Mouse (Mus musculus): Measurements from ENCODE around the gene Gm9639. TPM values are rescaled to one million over a fixed set of nuclear protein-coding genes. Genes with fewer than 3 reads are reported as not detected.
"Not testable (repeated sequence)": the region's sequence is repeated elsewhere in the genome, so short reads cannot be mapped to it uniquely, and the experiment has no call there.

The Gm9639 gene
- polyA plus RNA-seq, 1 experiment from 2014 or later: not detected

DNA sequence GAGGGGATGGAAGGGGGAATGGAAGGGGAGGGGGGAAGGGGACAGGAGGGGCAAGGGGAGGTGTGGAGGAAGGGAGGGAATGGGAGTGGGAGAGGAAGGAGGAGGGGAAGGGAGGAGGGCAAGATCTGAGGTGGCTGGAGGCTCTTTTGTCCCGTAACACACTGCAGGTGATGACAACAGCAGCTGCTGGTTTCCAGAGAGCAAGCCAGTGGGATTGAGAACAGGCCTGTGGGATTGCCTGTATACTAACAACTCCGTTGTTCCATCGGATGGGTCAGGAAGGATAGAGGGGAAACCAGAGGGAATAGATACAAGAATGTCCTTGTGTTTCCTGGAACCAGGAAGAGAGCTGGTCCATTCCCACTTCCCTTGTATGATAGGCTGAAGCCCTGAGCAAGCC is 2.8 kb upstream of the Gm9639 start:
- DNase-seq (ENCODE audit: low spot score): no peak
- peaks cover 22% of the 10 kb centered on the region for H3K4me1 ChIP-seq
- 23% methylated on average over 3 of the region's 3 CpGs for WGBS
- H3K27me3 ChIP-seq (ENCODE audit: low read depth, poor library complexity, severe bottlenecking): no peaks in the 10 kb centered on the region
- H3K27ac ChIP-seq (replicated peaks): peak overlapping the region; percentile 69
- no peak overlapping the region for H3K4me3 ChIP-seq
- H3K9me3 ChIP-seq (replicated peaks): no peaks in the 10 kb centered on the region
- H3K36me3 ChIP-seq: no peaks in the 10 kb centered on the region

DNA sequence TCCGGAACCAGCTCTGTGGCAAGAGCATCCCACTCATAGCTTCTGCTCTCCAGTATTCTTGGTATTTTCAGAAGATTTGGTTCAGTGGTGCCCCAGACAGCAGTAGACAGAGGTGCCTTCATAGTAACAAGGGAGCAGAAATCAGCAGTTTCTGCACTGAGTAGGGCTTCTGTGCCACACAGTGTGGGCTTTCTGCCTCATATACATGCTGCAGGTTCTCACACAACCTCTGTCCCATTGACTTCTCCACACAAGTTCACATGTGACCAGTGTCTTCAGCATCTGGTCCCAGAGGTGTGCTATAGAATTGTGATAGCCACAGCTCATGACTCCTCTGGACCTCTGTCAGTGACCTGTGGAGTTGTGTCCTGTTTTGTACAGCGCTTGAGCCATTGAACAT is 6.3 kb downstream of the Gm9639 start:
- WGBS: 85% methylated on average over 2 of the region's 2 CpGs
- DNase-seq (ENCODE audit: low spot score): no peak
- Histone ChIP-seq H3K4me1 (0 out of 2 replicates have a peak, but pooled peaks cover 3% of the 10 kb centered on the region), H3K9me3 (replicated peaks) (no peaks in the 10 kb centered on the region), H3K27ac (replicated peaks) (no peak overlapping the region), H3K27me3 (ENCODE audit: low read depth, poor library complexity, severe bottlenecking) (no peaks in the 10 kb centered on the region), H3K36me3 (no peaks in the 10 kb centered on the region), H3K4me3 (no peak overlapping the region)

DNA sequence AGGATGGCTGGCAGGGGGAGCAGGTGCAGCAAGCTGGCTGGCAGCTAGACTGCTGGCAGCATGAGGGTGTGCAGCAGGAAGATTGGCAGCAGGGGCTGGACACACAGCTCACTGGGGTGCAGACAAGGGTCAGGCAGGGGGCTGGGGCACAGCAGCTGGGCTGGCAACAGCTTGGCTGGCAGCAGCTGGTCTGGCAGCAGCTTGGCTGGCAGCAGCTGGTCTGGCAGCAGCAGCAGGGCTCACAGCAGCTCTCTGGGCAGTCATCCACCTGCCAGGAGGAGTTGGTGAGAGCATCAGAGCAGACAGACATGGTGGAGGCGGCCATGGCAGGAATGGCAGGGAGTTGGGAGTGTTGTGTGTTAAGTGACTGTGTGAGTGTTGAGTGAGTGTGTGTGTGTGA is 7.0 kb downstream of the Gm9639 start, which contains the start of gene Gm7137:
Gene Gm7137 (minus strand): TSS at position 325 of the 400 bp plus-strand sequence.
- H3K9me3 ChIP-seq (replicated peaks); H3K27ac ChIP-seq (replicated peaks); DNase-seq (ENCODE audit: low spot score); H3K4me1 ChIP-seq; H3K27me3 ChIP-seq (ENCODE audit: low read depth, poor library complexity, severe bottlenecking); H3K36me3 ChIP-seq; H3K4me3 ChIP-seq: not testable (repeated sequence)
- WGBS: 53% methylated on average over 1 of the region's 1 CpGs

DNA sequence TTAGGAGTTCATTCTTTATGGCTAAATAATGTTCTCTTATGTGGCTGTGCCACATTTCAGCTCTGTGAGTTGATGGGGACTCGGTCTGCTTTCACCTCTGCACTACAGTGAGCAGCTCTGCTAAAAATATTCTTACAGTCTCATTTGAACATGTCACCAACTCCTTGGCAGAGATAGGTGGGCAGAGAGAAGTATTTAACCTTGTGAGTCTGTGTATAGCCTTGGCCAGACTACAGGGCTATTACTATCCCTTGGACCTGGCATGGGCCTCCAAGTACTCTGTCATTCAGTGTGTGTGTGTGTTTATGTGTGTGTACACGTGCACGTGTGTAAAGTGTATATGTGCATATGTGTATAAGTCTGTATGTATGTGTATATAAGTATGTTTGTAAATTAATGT is 11.5 kb downstream of the Gm9639 start:
- not testable (repeated sequence) for H3K4me3 ChIP-seq; H3K36me3 ChIP-seq; H3K27ac ChIP-seq (replicated peaks); H3K4me1 ChIP-seq; H3K9me3 ChIP-seq (replicated peaks); DNase-seq (ENCODE audit: low spot score); H3K27me3 ChIP-seq (ENCODE audit: low read depth, poor library complexity, severe bottlenecking)
- WGBS: 100% methylated on average over 1 of the region's 3 CpGs

DNA sequence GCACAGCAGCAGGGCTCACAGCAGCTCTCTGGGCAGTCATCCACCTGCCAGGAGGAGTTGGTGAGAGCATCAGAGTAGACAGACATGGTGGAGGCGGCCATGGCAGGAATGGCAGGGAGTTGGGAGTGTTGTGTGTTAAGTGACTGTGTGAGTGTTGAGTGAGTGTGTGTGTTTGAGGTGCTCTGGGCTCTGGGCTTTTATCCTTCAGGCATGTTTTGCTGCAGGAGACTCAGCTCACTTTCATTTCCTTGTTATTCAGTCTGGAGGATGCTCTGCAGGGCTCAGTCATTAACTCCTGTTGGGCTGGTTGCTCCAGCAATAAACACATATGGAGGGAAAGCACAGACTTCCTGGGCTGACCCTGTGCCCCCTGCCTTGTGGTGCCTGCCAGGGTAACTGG is 12.4 kb downstream of the Gm9639 start, which contains the start of gene Gm3250:
Gene Gm3250 (minus strand): TSS at position 101 of the 400 bp plus-strand sequence.
- H3K9me3 ChIP-seq (replicated peaks); H3K4me3 ChIP-seq; H3K27me3 ChIP-seq (ENCODE audit: low read depth, poor library complexity, severe bottlenecking); H3K27ac ChIP-seq (replicated peaks); DNase-seq (ENCODE audit: low spot score); H3K36me3 ChIP-seq; H3K4me1 ChIP-seq: not testable (repeated sequence)
- no CpG with 5 or more reads among the region's 1 CpGs for WGBS

DNA sequence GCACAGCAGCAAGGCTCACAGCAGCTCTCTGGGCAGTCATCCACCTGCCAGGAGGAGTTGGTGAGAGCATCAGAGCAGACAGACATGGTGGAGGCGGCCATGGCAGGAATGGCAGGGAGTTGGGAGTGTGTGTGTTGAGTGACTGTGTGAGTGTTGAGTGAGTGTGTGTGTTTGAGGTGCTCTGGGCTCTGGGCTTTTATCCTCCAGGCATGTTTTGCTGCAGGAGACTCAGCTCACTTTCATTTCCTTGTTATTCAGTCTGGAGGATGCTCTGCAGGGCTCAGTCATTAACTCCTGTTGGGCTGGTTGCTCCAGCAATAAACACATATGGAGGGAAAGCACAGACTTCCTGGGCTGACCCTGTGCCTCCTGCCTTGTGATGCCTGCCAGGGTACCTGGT is 18.0 kb downstream of the Gm9639 start, which contains the start of gene Gm7138:
Gene Gm7138 (minus strand): TSS at position 101 of the 400 bp plus-strand sequence.
- not testable (repeated sequence) for H3K27me3 ChIP-seq (ENCODE audit: low read depth, poor library complexity, severe bottlenecking); H3K9me3 ChIP-seq (replicated peaks); H3K4me1 ChIP-seq; H3K27ac ChIP-seq (replicated peaks); DNase-seq (ENCODE audit: low spot score); H3K36me3 ChIP-seq; H3K4me3 ChIP-seq
- 59% methylated on average over 1 of the region's 1 CpGs for WGBS

DNA sequence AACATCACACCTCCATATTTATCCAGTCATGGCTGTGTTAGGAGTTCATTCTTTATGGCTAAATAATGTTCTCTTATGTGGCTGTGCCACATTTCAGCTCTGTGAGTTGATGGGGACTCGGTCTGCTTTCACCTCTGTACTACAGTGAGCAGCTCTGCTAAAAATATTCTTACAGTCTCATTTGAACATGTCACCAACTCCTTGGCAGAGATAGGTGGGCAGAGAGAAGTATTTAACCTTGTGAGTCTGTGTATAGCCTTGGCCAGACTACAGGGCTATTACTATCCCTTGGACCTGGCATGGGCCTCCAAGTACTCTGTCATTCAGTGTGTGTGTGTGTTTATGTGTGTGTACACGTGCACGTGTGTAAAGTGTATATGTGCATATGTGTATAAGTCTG is 22.7 kb downstream of the Gm9639 start:
- 83% methylated on average over 2 of the region's 3 CpGs for WGBS
- not testable (repeated sequence) for DNase-seq (ENCODE audit: low spot score); H3K9me3 ChIP-seq (replicated peaks); H3K4me1 ChIP-seq; H3K27me3 ChIP-seq (ENCODE audit: low read depth, poor library complexity, severe bottlenecking); H3K36me3 ChIP-seq; H3K27ac ChIP-seq (replicated peaks); H3K4me3 ChIP-seq

DNA sequence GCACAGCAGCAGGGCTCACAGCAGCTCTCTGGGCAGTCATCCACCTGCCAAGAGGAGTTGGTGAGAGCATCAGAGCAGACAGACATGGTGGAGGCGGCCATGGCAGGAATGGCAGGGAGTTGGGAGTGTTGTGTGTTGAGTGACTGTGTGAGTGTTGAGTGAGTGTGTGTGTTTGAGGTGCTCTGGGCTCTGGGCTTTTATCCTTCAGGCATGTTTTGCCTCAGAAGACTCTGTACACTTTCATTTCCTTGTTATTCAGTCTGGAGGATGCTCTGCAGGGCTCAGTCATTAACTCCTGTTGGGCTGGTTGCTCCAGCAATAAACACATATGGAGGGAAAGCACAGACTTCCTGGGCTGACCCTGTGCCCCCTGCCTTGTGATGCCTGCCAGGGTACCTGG is 23.7 kb downstream of the Gm9639 start, which contains the start of gene Gm3238:
Gene Gm3238 (minus strand): TSS at position 101 of the 400 bp plus-strand sequence.
- H3K27ac ChIP-seq (replicated peaks); H3K9me3 ChIP-seq (replicated peaks); H3K4me1 ChIP-seq; H3K36me3 ChIP-seq; H3K27me3 ChIP-seq (ENCODE audit: low read depth, poor library complexity, severe bottlenecking); H3K4me3 ChIP-seq; DNase-seq (ENCODE audit: low spot score): not testable (repeated sequence)
- WGBS: 60% methylated on average over 1 of the region's 1 CpGs

DNA sequence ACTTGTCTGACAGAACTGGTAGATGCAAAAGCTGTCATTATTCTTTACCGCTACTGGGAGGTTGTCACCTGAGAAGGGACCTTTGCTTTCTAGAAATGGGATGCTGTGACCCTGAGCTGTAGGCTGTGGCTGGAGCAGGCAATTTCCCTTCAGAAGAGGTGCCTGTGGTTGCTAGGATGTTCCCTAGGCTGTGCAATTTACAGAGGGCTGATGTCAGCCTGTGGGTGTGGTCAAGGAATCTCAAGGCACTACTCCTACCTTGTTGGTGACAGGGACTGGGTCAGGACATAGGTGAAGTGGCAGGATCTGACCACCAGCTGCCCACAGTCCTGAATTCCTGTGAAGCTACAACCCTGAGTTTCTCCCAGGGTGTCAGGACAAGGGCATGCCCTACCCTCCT is 25.1 kb downstream of the Gm9639 start:
- 83% methylated on average over 1 of the region's 1 CpGs for WGBS
- Histone ChIP-seq H3K4me1 (no peaks in the 10 kb centered on the region), H3K9me3 (replicated peaks) (no peaks in the 10 kb centered on the region)

DNA sequence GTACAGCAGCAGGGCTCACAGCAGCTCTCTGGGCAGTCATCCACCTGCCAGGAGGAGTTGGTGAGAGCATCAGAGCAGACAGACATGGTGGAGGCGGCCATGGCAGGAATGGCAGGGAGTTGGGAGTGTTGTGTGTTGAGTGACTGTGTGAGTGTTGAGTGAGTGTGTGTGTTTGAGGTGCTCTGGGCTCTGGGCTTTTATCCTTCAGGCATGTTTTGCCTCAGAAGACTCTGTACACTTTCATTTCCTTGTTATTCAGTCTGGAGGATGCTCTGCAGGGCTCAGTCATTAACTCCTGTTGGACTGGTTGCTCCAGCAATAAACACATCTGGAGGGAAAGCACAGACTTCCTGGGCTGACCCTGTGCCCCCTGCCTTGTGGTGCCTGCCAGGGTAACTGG is 35.3 kb downstream of the Gm9639 start, which contains the start of gene Gm3233:
Gene Gm3233 (minus strand): TSS at position 101 of the 400 bp plus-strand sequence.
- not testable (repeated sequence) for H3K4me1 ChIP-seq; H3K27ac ChIP-seq (replicated peaks); H3K4me3 ChIP-seq; DNase-seq (ENCODE audit: low spot score); H3K27me3 ChIP-seq (ENCODE audit: low read depth, poor library complexity, severe bottlenecking); H3K9me3 ChIP-seq (replicated peaks); H3K36me3 ChIP-seq
- 71% methylated on average over 1 of the region's 1 CpGs for WGBS

More for the DNA sequence above, 25.1 kb downstream of the Gm9639 start:
- Histone ChIP-seq H3K4me3 (no peak overlapping the region), H3K36me3 (no peaks in the 10 kb centered on the region), H3K27ac (replicated peaks) (no peak overlapping the region), H3K27me3 (ENCODE audit: low read depth, poor library complexity, severe bottlenecking) (no peaks in the 10 kb centered on the region)
- DNase-seq (ENCODE audit: low spot score): no peak

DNA sequence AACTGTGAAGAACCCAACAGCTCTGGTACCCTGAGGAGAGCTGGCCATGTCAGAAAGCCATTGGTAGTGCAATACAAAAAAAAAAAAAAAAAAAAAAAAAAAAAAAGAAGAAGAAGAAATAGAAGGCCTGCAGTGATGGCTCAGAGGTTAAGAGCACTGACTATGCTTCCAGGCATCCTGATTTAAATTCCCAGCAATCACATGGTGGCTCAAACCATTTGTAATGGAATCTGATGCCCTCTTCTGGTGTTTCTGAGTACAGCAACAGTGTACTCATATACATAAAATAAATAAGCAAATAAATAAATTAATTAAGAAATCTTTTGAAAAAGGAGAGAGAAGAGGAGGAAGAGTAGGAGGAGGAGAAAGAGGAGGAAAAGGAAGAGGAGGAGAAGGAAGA is 41.4 kb downstream of the Gm9639 start:
- no peak overlapping the region for H3K27ac ChIP-seq (replicated peaks)
- no peak overlapping the region for H3K4me3 ChIP-seq
- 0 out of 2 replicates have a peak, but pooled peaks cover 3% of the 10 kb centered on the region for H3K4me1 ChIP-seq
- no peaks in the 10 kb centered on the region for H3K9me3 ChIP-seq (replicated peaks)
- H3K36me3 ChIP-seq: no peaks in the 10 kb centered on the region
- DNase-seq (ENCODE audit: low spot score): no peak
- H3K27me3 ChIP-seq (ENCODE audit: low read depth, poor library complexity, severe bottlenecking): no peaks in the 10 kb centered on the region

DNA sequence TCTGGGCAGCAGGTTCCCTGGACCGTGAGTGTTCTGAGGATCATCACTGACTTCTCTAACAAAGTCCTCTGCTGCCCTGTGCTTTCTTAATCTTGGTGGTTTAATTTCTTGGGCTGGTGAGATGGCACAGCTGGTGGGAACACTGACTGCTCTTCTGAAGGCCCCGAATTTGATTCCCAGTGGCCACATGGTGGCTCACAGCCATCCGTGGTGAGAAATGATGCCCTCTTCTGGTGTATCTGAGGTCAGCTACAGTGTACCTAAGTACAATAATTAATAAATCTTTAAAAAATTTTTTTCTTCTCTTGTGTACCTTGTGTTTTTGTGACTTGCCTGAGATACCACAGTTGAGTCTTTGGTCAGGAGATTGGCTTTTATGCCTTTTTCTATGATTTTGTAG is 42.6 kb downstream of the Gm9639 start:
- not testable (repeated sequence) for H3K4me3 ChIP-seq; H3K36me3 ChIP-seq; H3K4me1 ChIP-seq; H3K27me3 ChIP-seq (ENCODE audit: low read depth, poor library complexity, severe bottlenecking); H3K9me3 ChIP-seq (replicated peaks); H3K27ac ChIP-seq (replicated peaks); DNase-seq (ENCODE audit: low spot score)
- WGBS: 70% methylated on average over 3 of the region's 3 CpGs

DNA sequence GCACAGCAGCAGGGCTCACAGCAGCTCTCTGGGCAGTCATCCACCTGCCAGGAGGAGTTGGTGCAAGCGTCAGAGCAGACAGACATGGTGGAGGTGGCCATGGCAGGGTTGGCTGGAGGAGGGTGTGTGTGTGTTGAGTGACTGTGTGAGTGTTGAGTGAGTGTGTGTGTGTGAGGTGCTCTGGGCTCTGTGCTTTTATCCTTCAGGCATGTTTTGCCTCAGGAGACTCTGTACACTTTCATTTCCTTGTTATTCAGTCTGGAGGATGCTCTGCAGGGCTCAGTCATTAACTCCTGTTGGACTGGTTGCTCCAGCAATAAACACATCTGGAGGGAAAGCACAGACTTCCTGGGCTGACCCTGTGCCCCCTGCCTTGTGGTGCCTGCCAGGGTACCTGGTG is 43.6 kb downstream of the Gm9639 start, which contains the start of gene Gm9736:
Gene Gm9736 (minus strand): TSS at position 101 of the 400 bp plus-strand sequence.
- DNase-seq (ENCODE audit: low spot score): not testable (repeated sequence)

DNA sequence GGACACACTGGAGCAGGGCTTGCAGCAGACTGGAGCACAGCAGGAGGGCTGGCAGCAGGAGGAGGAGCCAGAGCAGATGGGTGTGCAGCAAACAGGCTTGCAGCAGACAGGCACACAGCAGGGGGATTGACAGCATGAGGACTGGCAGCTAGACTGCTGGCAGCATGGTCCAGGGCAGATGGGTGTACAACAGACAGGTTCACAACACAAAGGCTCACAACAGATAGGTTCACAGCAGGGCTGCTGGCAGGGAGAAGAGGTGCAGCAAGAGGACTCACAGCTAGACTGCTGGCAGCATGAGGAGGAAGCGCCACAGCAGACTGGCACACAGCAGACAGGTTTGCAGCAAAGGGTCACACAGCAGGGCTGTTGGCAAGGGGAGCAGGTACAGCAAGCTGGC is 44.2 kb downstream of the Gm9639 start:
- not testable (repeated sequence) for H3K9me3 ChIP-seq (replicated peaks); H3K27ac ChIP-seq (replicated peaks); H3K27me3 ChIP-seq (ENCODE audit: low read depth, poor library complexity, severe bottlenecking); H3K36me3 ChIP-seq; H3K4me3 ChIP-seq; H3K4me1 ChIP-seq
- WGBS: 79% methylated on average over 1 of the region's 1 CpGs
- DNase-seq (ENCODE audit: low spot score): peak; percentile 8

More for the DNA sequence above, 43.6 kb downstream of the Gm9639 start, which contains the start of gene Gm9736:
- H3K4me1 ChIP-seq; H3K27me3 ChIP-seq (ENCODE audit: low read depth, poor library complexity, severe bottlenecking); H3K4me3 ChIP-seq; H3K9me3 ChIP-seq (replicated peaks); H3K36me3 ChIP-seq; H3K27ac ChIP-seq (replicated peaks): not testable (repeated sequence)
- 82% methylated on average over 1 of the region's 1 CpGs for WGBS
